Mouse (Mus musculus) left cerebral cortex, postnatal 36 days (tissue): ENCODE data around the gene Cers3. TPM values are rescaled to one million over a fixed set of nuclear protein-coding genes. Genes with fewer than 3 reads are reported as not detected.
A peak's percentile ranks its signal among the peaks of the same experiment; 100 is the strongest.

Experiments used
- DNase-seq, 2 experiments: peaks; one replicate each; pipeline ENCODE4 v3.0.0; 2021 to 2022; ENCODE audit warnings: low spot score in 2 of 2, mixed read lengths in 1 of 2
- intact Hi-C: fragments of 180-260 bp; cut with DNase I; formaldehyde crosslinking; loops from one replicate; pipeline ENCODE4 v1.15.1; 2025
- total RNA-seq, 2 experiments: library from RNA; stranded (reverse); gene quantifications; 2 replicates each; pipeline ENCODE4 v1.2.3; 2021

Cers3 gene
- total RNA-seq, 2 experiments from 2014 or later: 0.22 to 0.68 TPM

DNA sequence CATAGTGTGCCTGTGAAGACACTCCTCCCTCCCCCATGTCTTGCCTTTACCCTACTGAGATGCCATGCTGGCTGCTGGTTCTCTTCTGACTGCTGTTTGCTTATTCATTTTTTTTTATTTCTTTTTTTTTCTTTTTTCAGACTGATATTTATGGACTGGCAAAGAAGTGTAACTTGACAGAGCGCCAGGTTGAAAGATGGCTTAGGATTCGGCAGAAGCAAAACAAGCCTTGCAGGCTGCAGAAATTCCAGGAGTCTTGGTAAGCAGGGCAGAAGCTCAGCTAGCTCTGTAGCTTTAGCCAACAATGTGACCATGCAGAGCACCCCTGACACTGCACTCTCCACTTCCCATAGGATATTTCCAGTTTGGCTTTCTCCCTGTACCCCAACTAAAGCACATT lies 36.1 kb downstream of the Cers3 start:
- DNase-seq: peak; percentile 10 to 17
- intact Hi-C loops: no loop called here

DNA sequence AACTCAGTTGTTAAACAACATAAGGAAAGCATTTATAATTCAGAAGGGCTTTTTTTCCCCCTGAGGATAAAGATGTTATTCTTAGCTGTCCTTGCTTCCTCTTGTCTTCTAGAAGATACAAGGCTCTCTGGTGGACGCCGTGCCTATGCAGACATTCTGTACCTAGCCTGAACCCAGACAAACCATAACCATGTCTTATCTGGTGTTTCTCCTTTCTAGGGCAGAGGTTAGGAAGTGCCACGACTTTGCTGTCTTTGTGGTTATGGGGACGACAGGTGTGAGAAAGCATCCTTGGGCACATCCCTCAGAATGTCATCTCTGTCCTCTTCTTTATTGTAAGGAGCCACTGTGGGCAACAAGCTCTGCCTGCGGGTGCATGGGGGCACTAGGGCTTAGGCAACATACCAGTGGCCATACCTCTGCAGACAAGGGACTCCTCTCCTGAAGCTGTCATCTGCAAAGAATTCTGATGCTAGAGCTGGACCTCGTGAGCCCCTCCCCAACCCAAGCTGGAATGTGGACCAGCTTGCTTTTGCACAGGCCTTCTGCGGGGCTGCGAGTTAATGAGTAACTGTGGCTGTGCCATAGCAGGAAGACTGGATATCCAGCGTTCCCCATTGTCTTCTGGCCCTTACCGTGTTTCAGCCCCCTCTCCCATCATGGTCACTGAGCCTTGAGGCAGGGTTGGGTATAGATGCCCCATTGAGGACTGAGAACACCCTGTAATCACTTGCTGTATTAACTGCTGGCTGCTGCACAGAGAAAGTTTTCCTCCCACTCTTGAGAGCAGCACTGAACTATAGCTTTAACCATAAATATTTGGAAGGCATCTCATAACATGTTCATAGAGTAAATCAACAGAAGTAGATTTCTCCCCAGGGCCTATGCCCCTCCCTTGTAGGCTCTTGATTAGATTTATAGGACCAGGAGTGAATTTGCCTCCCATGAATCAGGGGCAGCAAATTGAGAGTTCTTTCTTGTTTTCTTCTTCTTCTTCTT lies 36.9 kb downstream of the Cers3 start:
- DNase-seq: no peak
- intact Hi-C loops: no loop called here

DNA sequence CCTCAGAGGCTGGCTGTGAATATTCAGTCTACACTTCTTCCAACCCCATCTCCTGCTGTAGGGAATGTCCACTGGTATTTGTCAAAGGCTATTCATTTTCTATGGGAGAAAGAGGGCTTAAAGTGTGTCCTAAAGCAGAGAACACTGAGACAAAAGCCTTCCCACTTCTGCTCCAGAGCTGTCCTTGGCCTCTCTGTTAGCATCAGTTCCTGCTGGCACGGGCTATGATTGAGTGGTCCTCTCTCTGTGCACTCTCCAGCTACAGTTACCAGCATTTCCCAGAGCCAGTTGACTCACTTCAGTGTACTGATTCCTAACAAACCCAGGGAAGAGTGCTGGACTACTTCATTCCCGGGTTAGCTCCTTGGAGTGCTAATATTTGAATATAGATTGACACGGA lies 43.2 kb downstream of the Cers3 start:
- intact Hi-C loops: no loop called here
- no peak for DNase-seq

DNA sequence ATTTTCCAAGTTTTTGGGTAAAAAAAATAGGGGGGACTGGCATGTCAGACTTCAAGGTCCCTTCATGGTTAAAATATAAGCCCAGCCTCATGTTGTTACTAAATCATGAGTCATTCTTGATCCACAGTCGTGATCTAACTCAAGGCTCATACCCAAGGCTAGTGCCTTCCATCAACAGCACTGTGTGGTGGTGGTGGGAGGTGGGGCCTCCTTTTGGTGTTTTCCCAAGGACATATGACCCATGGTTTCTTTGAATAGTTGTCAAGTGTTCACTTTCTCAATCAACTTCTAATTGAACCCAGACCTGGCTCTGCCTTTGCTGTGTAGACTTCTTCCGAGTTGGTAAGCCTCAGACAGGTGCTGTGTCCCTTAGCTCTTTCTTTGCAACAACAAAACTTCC lies 44.5 kb downstream of the Cers3 start:
- DNase-seq: no peak
- intact Hi-C loops: no loop called here

DNA sequence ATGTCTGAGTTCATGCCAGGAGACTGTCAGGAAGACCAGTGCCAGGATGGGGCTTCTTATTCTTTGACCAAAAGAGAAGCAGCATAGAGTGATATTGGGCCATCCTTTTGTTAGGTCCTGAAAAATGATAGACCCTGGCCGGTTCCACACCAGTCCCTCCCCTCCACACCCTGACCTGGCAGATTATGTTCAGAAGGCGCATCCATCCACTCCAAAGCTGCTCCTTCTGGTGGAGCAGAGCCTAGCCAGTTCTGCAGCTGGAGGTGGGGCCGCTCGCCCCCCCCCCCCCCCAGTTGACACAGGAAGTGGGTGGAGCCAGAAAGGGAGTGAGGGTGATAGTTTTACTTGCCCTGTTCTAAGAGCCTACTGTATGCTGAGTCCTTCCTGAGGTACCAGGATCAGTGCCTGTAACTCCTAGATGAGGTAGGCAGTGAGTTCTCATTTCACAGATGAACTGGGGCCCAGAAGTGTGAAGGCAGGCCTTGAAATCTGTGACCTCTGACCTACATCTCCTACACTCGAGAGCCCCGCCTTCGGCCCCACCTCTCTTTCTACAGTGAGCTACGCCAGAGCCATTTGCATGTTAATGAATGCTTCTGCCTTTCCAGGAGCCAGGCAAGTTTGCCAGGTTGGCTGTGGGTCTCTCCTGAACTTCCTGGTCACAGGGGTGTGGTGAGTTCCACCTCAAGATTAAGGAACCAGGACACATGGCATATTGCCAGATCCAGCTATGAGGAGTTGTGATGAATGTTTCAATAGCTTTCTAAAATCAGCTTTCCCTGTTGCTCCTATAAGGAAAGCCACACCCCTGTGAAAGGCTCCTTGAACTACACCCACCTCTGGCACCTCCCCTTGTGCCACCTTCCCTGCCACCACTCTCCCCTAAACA lies 46.8 kb downstream of the Cers3 start:
- intact Hi-C loops: no loop called here
- no peak for DNase-seq

DNA sequence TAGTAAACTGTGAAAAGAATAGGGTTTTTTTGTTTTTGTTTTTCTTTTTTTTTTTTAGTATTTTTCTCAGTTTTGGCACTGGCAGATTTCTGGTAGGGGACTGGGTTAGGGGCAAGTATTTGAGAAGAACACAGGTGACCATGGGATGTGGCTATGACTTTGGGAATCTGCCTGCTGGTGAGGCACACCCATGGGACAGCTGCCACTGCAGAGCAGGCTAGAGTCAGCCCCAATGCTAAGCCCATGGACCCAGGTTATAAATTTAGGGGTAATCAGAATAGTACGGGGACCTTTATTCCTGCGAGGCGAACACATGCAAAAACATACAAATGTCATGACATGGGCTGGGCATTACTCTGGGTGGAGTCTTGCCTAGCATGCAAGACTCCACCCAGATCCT lies 47.7 kb downstream of the Cers3 start:
- intact Hi-C loops: no loop called here
- no peak for DNase-seq

DNA sequence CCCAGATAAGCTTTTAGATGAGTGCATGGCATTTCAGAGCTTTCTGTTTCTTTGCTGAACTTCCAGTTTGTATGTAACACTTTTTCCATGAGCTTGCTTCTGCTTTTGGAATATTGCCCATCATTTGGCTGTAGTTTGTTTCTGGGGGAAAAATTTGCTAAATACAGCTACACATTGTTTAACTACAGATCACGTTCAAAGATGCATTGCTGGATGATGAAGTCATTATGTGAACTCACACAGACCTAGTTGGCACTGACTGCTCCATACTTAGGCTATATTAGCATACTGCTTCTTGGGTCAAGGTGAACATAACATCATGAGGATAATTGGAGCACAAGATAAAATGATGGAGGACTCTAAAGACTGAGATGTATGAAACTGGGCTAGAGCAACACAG lies 53.6 kb downstream of the Cers3 start:
- no peak for DNase-seq
- intact Hi-C loops: no loop called here

DNA sequence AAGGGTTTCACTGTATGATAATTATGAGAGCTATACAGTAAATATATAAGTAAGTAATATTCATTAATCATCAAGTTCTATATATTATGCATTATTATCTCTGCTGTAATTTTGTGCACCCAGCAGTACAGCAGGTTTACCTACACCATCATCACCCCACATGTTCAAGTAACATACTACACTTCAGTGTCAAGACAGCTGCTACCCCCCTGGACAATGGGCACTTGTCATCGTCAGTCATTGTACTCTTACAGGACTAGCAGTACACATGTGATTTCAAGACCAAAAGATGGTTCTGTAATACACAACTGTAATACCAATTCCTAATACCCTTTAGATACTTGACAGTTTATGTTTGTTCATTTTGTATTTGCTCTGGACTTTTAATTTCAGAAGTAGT lies 54.0 kb downstream of the Cers3 start:
- no peak for DNase-seq
- intact Hi-C loops: no loop called here

DNA sequence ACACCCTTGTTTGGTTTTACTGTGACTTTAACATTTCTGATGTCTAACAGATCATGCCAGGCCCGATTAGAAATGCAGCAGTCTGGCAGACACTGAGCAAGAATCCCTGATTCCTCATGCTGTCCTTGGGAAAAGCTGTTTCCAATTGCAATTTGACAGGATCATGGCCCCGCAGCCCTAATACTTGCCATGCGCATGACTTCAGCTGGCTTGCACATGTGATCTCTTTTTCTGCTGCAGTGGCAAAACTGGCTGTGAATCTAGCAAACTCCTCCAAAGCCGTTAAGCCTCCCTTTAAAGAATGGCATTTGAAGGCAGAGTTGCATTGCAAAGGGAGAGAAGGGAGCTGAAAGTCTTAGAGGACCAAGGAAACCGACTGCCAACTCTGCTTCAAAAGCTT lies 55.5 kb downstream of the Cers3 start:
- intact Hi-C loops: no loop called here

DNA sequence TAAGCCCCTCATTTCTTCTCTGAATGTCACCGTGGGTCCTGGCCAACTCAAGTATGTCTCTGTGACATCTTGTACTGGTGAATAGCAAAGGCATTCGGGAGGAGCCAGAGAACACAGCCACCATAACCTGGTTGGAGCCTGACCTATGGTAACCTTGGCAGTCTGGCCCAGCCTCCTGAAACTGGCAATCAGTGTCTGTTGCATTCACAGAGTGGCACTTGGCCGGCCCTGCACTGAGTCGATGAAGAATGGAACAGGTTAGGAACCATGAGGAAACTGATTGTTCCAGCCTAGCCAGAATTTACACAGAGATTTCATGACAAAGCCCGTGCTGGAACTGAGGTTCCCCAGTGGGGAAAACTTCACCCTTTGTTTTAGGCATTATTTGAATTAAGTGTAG lies 57.5 kb downstream of the Cers3 start:
- no peak for DNase-seq
- intact Hi-C loops: no loop called here

More for the DNA sequence above, 55.5 kb downstream of the Cers3 start:
- no peak for DNase-seq

DNA sequence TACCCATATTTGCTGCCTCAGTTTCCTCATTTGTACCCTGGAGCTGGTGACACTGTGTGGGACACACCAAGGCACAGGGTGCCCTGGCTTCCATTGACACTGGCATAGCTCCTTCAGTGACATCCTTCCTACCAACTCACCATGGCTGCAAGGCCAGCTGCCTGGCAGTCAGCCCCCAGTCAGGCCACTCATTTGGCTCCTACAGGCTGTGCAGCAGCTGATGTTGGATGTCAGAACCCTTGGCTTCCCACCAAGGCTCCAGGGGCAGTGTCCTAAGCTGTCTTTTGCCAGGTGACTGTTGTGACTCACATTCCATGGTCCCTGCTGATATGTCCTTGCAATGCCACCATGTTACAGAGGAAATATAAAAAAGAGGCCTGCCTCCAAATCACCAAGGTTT lies 58.5 kb downstream of the Cers3 start:
- intact Hi-C loops: no loop called here
- DNase-seq: no peak

DNA sequence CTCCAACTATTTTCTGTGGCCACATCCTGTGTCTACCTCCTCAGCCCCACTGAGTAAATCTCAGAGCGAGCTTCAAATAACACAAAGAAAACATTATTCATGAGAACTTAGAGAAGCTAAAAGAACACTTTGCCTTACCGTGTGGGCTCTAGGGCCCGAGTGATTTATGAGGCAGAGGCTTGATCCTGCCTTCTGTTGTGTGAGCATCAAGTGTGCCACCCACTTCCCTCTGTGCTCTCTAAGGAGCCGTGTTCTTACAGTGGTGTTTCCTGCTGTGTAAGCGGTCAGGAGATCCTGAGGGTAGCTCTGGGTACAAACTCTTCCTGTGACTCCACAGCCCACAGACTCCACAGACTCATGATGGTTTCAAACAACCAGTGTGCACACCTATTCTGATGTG lies 60.5 kb downstream of the Cers3 start:
- intact Hi-C loops: no loop called here
- no peak for DNase-seq

DNA sequence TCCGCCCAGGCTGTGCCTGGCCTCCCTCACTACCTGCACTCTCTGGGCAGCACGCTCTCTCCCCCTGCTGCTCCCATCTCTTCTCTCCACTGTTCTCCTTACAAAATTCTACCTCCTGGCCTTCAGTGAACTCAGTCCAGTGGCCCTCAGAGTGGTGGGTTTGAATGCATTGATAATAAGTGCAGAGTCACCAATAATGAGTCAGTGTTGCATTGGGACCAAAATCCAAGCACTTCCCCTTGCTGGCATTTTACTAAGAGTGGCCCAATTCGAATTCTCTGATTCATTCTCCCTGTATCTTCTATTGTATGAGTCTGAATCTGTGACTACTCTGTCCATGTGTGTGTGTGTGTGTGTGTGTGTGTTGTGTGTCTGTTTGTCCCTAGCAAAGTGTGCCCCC lies 63.5 kb downstream of the Cers3 start:
- DNase-seq: no peak
- intact Hi-C loops: no loop called here

DNA sequence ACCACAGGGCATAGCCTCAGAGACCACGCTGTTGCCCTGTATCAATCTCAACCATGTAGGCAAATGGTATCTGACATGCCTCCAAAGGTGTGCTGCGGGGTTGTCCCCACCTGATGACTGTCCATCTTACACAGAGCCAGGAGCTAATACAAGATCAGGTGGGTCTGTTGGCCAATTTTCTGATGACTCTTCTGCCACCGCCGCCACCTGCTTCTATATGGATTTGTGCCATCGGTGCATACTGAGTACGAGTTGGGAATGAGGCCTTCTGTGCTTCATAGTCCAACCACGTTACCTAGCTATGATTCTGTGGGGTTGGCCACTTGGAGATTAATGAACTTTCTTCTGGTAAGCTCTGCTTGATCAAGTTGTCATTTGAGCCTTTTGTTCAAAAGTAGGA lies 67.1 kb downstream of the Cers3 start:
- DNase-seq: no peak
- intact Hi-C loops: no loop called here

DNA sequence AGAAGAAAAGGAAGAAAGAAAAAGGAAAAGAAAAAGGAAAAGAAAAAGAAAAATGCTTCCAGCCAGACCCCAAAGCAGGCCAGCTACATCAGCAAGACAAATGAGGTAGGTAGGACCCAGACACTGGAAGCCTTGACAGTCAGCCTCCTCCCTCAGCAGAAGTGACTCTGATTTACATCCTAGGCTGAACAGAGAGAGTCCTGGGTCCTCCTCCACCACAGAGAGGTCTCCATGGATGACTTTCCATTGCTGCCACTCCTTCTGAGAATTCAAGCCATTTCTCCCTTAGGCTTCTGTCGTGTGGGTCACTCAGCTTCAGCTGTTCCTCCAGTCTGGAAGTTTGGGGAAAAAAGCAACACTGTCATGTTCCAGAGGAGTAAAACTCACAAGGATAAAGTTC lies 68.0 kb downstream of the Cers3 start:
- intact Hi-C loops: no loop called here
- no peak for DNase-seq

DNA sequence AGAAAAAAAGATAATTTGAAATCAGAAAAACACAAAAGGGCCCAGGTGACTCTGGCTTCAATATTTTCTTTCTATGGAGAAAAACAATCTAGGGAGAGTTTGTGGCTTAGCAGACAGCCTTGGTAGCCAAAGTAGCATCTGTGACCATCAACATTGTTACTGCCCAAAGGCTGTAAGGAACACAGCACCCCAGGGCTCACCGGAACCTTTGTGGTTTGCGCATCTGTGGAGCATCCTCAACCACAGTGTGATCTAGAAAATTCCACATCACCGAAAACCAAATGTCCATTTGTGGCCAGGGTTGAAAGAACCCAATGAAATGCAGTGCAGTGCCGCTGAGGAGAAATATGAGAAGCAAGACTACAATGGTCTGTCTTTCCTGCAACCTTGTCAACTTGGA lies 69.0 kb downstream of the Cers3 start:
- intact Hi-C loops: no loop called here
- DNase-seq: no peak

DNA sequence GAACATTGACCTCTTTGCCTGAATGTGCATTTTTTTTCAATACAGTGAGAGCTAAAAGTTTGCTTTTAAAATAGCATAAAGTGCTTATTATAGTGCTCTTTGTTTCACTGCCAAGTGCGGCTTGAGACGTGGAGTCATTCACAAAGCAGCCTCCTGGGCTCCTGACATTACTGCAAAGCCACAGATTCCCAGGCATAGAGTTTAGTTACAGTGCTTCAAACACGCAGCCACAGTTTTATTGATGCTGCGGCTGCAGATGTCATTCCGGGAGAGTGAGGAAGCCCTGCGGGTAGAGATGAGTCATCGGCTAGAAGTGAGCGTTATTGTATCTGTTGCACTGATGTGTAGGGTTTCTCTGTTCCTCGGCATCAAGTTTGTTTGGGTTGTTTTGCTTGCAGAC lies 69.4 kb downstream of the Cers3 start:
- intact Hi-C loops: no loop called here
- DNase-seq: peak in 1 of 2 experiments; percentile 6

DNA sequence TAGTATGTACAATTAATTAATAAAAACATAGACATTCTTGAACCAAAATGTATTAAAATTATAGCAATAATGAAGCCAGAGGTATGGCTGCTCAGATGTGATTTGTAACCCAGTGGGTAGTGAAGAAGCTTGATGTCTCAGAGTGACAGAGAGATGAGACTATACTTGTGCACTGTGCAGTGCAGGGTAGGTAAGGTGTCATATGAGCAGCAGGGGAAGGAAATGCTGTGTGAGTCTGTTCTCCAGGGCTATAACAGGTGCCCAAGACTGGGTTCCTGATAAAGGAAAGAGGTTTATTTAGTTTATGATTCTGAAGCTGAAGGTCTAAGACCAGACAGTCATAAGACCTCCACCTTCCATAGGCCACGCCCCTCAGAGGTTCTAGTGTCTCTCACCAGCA lies 69.9 kb downstream of the Cers3 start:
- no peak for DNase-seq
- intact Hi-C loops: no loop called here

DNA sequence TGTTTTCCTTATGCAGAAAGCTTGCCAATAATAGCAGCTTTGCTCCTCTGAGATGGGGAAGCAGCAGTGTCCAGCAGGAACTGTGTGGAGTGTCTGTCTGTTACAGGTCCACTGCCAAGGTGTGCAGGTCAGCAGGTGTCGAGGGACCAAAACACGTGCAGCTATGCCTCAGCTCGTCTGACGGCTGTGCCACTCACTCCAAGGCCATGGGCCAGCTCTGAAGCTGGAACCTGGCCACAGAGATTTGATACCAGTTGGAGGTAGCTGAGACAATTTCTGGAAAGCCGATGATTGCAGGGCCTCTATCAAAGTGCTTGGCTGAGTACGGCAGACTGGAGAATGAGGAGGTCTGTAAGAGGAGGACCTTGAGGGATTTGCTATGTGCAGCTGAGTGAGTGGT lies 72.2 kb downstream of the Cers3 start:
- intact Hi-C loops: no loop called here
- no peak for DNase-seq

DNA sequence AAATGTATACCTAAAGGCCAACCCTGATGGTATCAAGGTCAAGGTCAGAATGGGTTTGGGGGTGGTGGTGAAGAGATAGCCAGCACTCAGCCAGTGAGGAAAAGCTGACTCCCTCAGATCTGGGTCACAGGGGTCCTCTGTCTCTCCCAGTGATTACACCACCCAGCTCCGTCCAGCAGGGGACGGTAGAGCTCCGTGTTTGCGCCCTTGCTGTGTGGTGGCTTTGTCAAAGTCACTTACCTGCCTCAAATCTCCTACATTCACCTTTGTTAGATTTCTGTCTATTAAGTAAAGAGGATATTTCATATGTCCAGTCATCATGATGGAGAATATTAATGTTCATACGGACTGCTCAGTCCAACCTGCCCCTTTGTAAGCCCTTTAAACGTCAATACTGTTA lies 76.7 kb downstream of the Cers3 start:
- DNase-seq: no peak
- intact Hi-C loops: loop anchor here (5.0 kb wide), 1 partner anchor 377 kb away; no protein-coding TSS in a partner anchor

DNA sequence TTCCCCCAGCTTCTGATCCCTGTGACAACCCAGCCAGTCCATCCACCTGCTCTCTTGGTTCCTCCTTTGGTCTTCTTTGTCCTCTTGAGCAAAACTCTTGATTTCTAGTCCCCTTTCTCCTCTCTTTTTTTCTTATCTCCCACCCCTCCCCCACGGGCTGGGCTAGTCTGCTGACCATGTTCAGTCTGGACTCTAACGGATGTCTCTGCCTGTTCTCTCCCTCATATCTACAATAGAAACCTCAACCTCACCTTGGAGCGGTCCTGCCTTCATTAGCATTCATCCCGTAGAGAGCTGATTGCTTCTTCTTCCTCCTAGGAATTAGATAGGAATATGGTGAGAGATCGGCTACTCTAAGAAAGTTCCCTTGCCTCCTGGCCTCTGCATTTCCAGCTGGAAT lies 87.5 kb downstream of the Cers3 start:
- intact Hi-C loops: loop anchor here (10.0 kb wide), 1 partner anchor 716 kb away; no protein-coding TSS in a partner anchor
- DNase-seq: no peak
